Mouse (Mus musculus): ENCODE results near the gene Tmem121. TPM values are rescaled to one million over a fixed set of nuclear protein-coding genes. Genes with fewer than 3 reads are reported as not detected.
"Not testable (repeated sequence)": the region's sequence is repeated elsewhere in the genome, so short reads cannot be mapped to it uniquely, and the experiment has no call there.

Gene Tmem121
- total RNA-seq, 2 experiments from 2014 or later: 37.8 to 40.0 TPM

- peak; percentile 71 for DNase-seq
- intact Hi-C loops (cut with DNase I): no loop called here
Observed at GRCm38 (mm10) chr12:113215667-113216346, 30.1 kb downstream of the Tmem121 start.

- peak; percentile 68 for DNase-seq
- intact Hi-C loops (cut with DNase I): no loop called here
Observed at GRCm38 (mm10) chr12:113217306-113218242, 31.8 kb downstream of the Tmem121 start.

- intact Hi-C loops (cut with DNase I): no loop called here
- peak; percentile 28 for DNase-seq
Observed at GRCm38 (mm10) chr12:113219867-113220266, 34.1 kb downstream of the Tmem121 start.

GRCm38 (mm10) chr12:113220447-113220846 is 34.7 kb downstream of the Tmem121 start:
- peak; percentile 67 for DNase-seq
- intact Hi-C loops (cut with DNase I): no loop called here

GRCm38 (mm10) chr12:113221289-113221688 is 35.6 kb downstream of the Tmem121 start:
- DNase-seq: peak; percentile 24
- intact Hi-C loops (cut with DNase I): no loop called here

- intact Hi-C loops (cut with DNase I): no loop called here
- DNase-seq: peak; percentile 91
Observed at GRCm38 (mm10) chr12:113222121-113222636, 36.4 kb downstream of the Tmem121 start.

- peak; percentile 60 for DNase-seq
- intact Hi-C loops (cut with DNase I): no loop called here
Observed at GRCm38 (mm10) chr12:113222748-113223147, 37.0 kb downstream of the Tmem121 start.

- intact Hi-C loops (cut with DNase I): no loop called here
- no peak for DNase-seq
Observed at GRCm38 (mm10) chr12:113224206-113224605, 38.5 kb downstream of the Tmem121 start.

GRCm38 (mm10) chr12:113224687-113225091 is 39.0 kb downstream of the Tmem121 start:
- intact Hi-C loops (cut with DNase I): no loop called here
- no peak for DNase-seq

GRCm38 (mm10) chr12:113227970-113228593 is 42.4 kb downstream of the Tmem121 start:
- DNase-seq: no peak
- intact Hi-C loops (cut with DNase I): no loop called here

GRCm38 (mm10) chr12:113230741-113231140 is 45.0 kb downstream of the Tmem121 start:
- intact Hi-C loops (cut with DNase I): no loop called here

GRCm38 (mm10) chr12:113231551-113232263 is 46.0 kb downstream of the Tmem121 start:
- DNase-seq; intact Hi-C loops (cut with DNase I): not testable (repeated sequence)

More at GRCm38 (mm10) chr12:113230741-113231140, 45.0 kb downstream of the Tmem121 start:
- DNase-seq: no peak

GRCm38 (mm10) chr12:113232264-113232750 is 46.6 kb downstream of the Tmem121 start:
- intact Hi-C loops (cut with DNase I); DNase-seq: not testable (repeated sequence)

Other genes with a start within 250 kb of the Tmem121 start
- 10 to 100 TPM; 12.5 to 16.7 TPM for gene Nudt14, start 243.8 kb upstream of the Tmem121 start, total RNA-seq (2021)
- 10 to 100 TPM; 53.6 to 59.2 TPM for gene Btbd6, start 209.4 kb upstream of the Tmem121 start, total RNA-seq (2021)
- 10 to 100 TPM; 64.5 to 67.2 TPM for gene Brf1, start 185.2 kb upstream of the Tmem121 start, total RNA-seq (2021)
- gene Pacs2, start 171.4 kb upstream of the Tmem121 start, total RNA-seq (2021): 100 to 1,000 TPM; 184 to 189 TPM
- gene Tex22, start 111.4 kb upstream of the Tmem121 start, total RNA-seq (2021): under 1 TPM; 0.40 to 0.74 TPM
- gene Mta1, start 87.7 kb upstream of the Tmem121 start, total RNA-seq (2021): 100 to 1,000 TPM; 103 to 105 TPM
- 100 to 1,000 TPM; 306 to 334 TPM for gene Crip2, start 45.7 kb upstream of the Tmem121 start, total RNA-seq (2021)
- 10 to 100 TPM; 14.9 to 16.3 TPM for gene Crip1, start 39.6 kb upstream of the Tmem121 start, total RNA-seq (2021)
- gene Tedc1, start 29.5 kb upstream of the Tmem121 start, total RNA-seq (2021): 1 to 10 TPM; 5.6 to 5.7 TPM

Data from left cerebral cortex, postnatal 4 days (tissue).